Mouse (Mus musculus) Muller cell, postnatal 12 days (primary cell): ENCODE measurements at regions not wholly inside any gene's neighbourhood (a gene's known extent, or its start where the extent isn't known, plus 50 kb on each side); places are given as distances from the start of the nearest gene placed in this dataset.

ENCODE experiments used
- DNase-seq: peaks from one replicate; pipeline ENCODE4 v3.0.0-alpha.2; 2015; ENCODE audit errors: inconsistent ontology term

- peak; percentile 76 for DNase-seq
These were observed 52.8 kb upstream of the Gramd1a start for GRCm38 (mm10) chr7:31208237-31209054.

GRCm38 (mm10) chr7:31207563-31208236 is 52.0 kb upstream of the Gramd1a start:
- no peak for DNase-seq
